Mouse (Mus musculus) megakaryocyte, embryonic 14.5 days (primary cell): ENCODE results near the gene Lats2. TPM values are rescaled to one million over a fixed set of nuclear protein-coding genes. Genes with fewer than 3 reads are reported as not detected.

Experiments
- H3K27me3 ChIP-seq: replicated peaks from 2 replicates; pipeline ENCODE3; 2012; ENCODE audit warnings: inconsistent platforms
- H3K36me3 ChIP-seq: replicated peaks from 2 replicates; pipeline ENCODE3; 2012; ENCODE audit warnings: low read length, inconsistent platforms, mixed read lengths
- H3K4me1 ChIP-seq: 2 replicates; pipeline ENCODE4 v1.6.1; 2012; ENCODE audit warnings: inconsistent platforms
- H3K4me3 ChIP-seq: replicated peaks from 2 replicates; pipeline ENCODE3; 2012; ENCODE audit warnings: moderate library complexity, mild to moderate bottlenecking, inconsistent platforms
- H3K9me3 ChIP-seq: 2 replicates; pipeline ENCODE4 v1.6.1; 2012; ENCODE audit warnings: inconsistent platforms
- FLI1 ChIP-seq: IDR thresholded peaks from 2 replicates; pipeline ENCODE4 v1.6.1; 2012; ENCODE audit warnings: low read length, inconsistent platforms, mixed read lengths
- GATA1 ChIP-seq: IDR thresholded peaks from 3 replicates; pipeline ENCODE4 v1.6.1; 2012; ENCODE audit warnings: mixed read lengths, low read length, inconsistent platforms, borderline replicate concordance
- polyA plus RNA-seq: library from polyadenylated mRNA; stranded (reverse); fragments of >175 nt; gene quantifications from 2 replicates; pipeline ENCODE4 v1.2.3, GENCODE M21; 2012; ENCODE audit warnings: low replicate concordance; ENCODE audit not compliant: insufficient read depth

Gene Lats2
- polyA plus RNA-seq, 1 experiment: 2.0 TPM

GRCm38 (mm10) chr14:57740651-57741050 lies 17.5 kb downstream of the Lats2 start:
- no peaks in the 10 kb centered on the region for H3K9me3 ChIP-seq
- H3K4me3 ChIP-seq: no peak overlapping the region
- H3K27me3 ChIP-seq: peaks cover 69% of the 10 kb centered on the region
- no peaks in the 10 kb centered on the region for H3K36me3 ChIP-seq
- H3K4me1 ChIP-seq: peaks cover 16% of the 10 kb centered on the region
- no peak for TF ChIP-seq FLI1
- no peak for TF ChIP-seq GATA1

GRCm38 (mm10) chr14:57737089-57737488 lies 21.1 kb downstream of the Lats2 start:
- Histone ChIP-seq H3K4me3 (no peak overlapping the region), H3K4me1 (peaks cover 21% of the 10 kb centered on the region), H3K9me3 (no peaks in the 10 kb centered on the region), H3K27me3 (peaks cover 37% of the 10 kb centered on the region), H3K36me3 (no peaks in the 10 kb centered on the region)
- TF ChIP-seq FLI1: no peak
- TF ChIP-seq GATA1: no peak

GRCm38 (mm10) chr14:57736141-57736540 lies 22.0 kb downstream of the Lats2 start:
- Histone ChIP-seq H3K36me3 (no peaks in the 10 kb centered on the region), H3K27me3 (peaks cover 29% of the 10 kb centered on the region), H3K4me3 (no peak overlapping the region), H3K4me1 (peaks cover 24% of the 10 kb centered on the region), H3K9me3 (no peaks in the 10 kb centered on the region)
- TF ChIP-seq FLI1 (no peak), GATA1 (no peak)

GRCm38 (mm10) chr14:57732668-57733293 lies 25.4 kb downstream of the Lats2 start:
- Histone ChIP-seq H3K4me3 (no peak overlapping the region), H3K27me3 (peaks cover 10% of the 10 kb centered on the region), H3K36me3 (no peaks in the 10 kb centered on the region), H3K9me3 (no peaks in the 10 kb centered on the region), H3K4me1 (peaks cover 42% of the 10 kb centered on the region)
- TF ChIP-seq GATA1: no peak
- TF ChIP-seq FLI1: no peak

- Histone ChIP-seq H3K4me3 (peak overlapping the region; percentile 11), H3K9me3 (peaks cover 7% of the 10 kb centered on the region), H3K4me1 (peaks cover 34% of the 10 kb centered on the region), H3K27me3 (peaks cover 3% of the 10 kb centered on the region), H3K36me3 (no peaks in the 10 kb centered on the region)
- TF ChIP-seq FLI1: no peak
- no peak for TF ChIP-seq GATA1
Measured at GRCm38 (mm10) chr14:57730527-57730926, 27.7 kb downstream of the Lats2 start.

GRCm38 (mm10) chr14:57729975-57730499 lies 28.2 kb downstream of the Lats2 start:
- TF ChIP-seq GATA1 (no peak), FLI1 (no peak)
- Histone ChIP-seq H3K36me3 (no peaks in the 10 kb centered on the region), H3K4me3 (peak overlapping the region; percentile 11), H3K27me3 (peaks cover 2% of the 10 kb centered on the region), H3K9me3 (peaks cover 7% of the 10 kb centered on the region), H3K4me1 (peaks cover 39% of the 10 kb centered on the region)

GRCm38 (mm10) chr14:57729364-57729763 lies 28.8 kb downstream of the Lats2 start:
- peaks cover 39% of the 10 kb centered on the region for H3K4me1 ChIP-seq
- TF ChIP-seq GATA1 (no peak), FLI1 (no peak)
- H3K9me3 ChIP-seq: peaks cover 7% of the 10 kb centered on the region
- H3K27me3 ChIP-seq: peaks cover 2% of the 10 kb centered on the region
- H3K36me3 ChIP-seq: no peaks in the 10 kb centered on the region
- peak overlapping the region; percentile 48 for H3K4me3 ChIP-seq

GRCm38 (mm10) chr14:57726172-57726571 lies 32.0 kb downstream of the Lats2 start:
- H3K4me3 ChIP-seq: no peak overlapping the region
- no peaks in the 10 kb centered on the region for H3K36me3 ChIP-seq
- TF ChIP-seq FLI1 (no peak), GATA1 (no peak)
- H3K4me1 ChIP-seq: peaks cover 39% of the 10 kb centered on the region
- peaks cover 2% of the 10 kb centered on the region for H3K27me3 ChIP-seq
- H3K9me3 ChIP-seq: peaks cover 7% of the 10 kb centered on the region

- H3K36me3 ChIP-seq: no peaks in the 10 kb centered on the region
- peaks cover 7% of the 10 kb centered on the region for H3K9me3 ChIP-seq
- H3K4me3 ChIP-seq: no peak overlapping the region
- TF ChIP-seq FLI1: no peak
- TF ChIP-seq GATA1: no peak
- H3K4me1 ChIP-seq: peaks cover 24% of the 10 kb centered on the region
- H3K27me3 ChIP-seq: peaks cover 2% of the 10 kb centered on the region
Measured at GRCm38 (mm10) chr14:57724473-57724872, 33.7 kb downstream of the Lats2 start.

- Histone ChIP-seq H3K9me3 (no peaks in the 10 kb centered on the region), H3K27me3 (no peaks in the 10 kb centered on the region), H3K36me3 (peaks cover 2% of the 10 kb centered on the region), H3K4me1 (peaks cover 16% of the 10 kb centered on the region), H3K4me3 (no peak overlapping the region)
- TF ChIP-seq FLI1 (no peak), GATA1 (no peak)
Measured at GRCm38 (mm10) chr14:57718245-57718644, 39.9 kb downstream of the Lats2 start.
